ENCODE assay signal across 8 mouse cellular contexts in the genomic region with DNA sequence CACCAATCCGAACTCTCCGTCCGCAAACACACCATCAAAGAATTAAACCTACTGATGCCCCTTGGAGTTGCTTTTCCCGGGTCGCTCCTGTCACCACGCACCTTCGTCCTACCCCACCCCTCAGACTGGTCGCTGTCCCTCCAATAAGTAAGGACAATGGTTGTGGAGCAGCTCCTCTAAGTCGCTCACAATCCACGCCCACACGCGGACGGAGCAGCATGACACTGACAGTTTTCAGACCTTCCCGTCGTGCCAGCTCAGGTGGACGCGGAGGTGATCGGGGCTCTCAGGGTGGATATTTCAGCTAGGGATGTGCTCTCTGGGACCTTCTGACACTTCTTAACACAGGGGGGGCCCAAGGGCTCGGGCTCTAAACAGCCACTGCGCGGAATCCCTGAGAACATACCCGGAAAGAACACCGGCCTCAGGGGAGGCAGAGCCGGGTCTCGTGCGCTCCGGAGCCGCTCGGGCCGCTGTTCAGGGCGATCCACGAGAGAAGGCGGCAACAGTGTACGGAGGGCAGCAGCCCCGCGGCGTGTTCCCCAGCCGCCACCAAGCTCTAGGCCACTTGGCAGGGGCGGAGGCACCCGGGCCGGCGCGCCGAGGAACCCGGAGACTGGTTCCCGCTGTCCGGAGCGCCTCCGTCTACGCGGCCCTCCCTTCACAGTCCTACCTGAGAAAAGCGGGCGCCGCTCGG. TPM values are rescaled to one million over a fixed set of nuclear protein-coding genes. Genes with fewer than 3 reads are reported as not detected.
A peak's percentile ranks its signal among the peaks of the same experiment; 100 is the strongest.
DNase-seq lines count a peak whose midpoint lies in the region; ATAC-seq and TF ChIP-seq lines count a peak whose summit lies in the region.

No protein-coding gene starts in this region.

- H3K4me3 ChIP-seq in ES-E14 (ENCODE audit: insufficient read depth in 1 of 2, low read depth in 1 of 2, low read length in 2 of 2, poor library complexity in 1 of 2, severe bottlenecking in 1 of 2) = peak overlapping the region; percentile 78 to 80
- peak overlapping the region; percentile 97 for H3K4me3 ChIP-seq in kidney, adult 2 months (ENCODE audit: insufficient read depth, low read depth, low read length)
- peak overlapping the region; percentile 99 for H3K4me3 ChIP-seq in liver, embryonic 16.5 days (ENCODE audit: low read depth, low read length)
- peak overlapping the region; percentile 98 for H3K4me3 ChIP-seq in neural tube, embryonic 13.5 days

- peak; percentile 60 for ATAC-seq in liver, embryonic 16.5 days (ENCODE audit: low read depth)
- ATAC-seq in neural tube, embryonic 13.5 days (ENCODE audit: low read depth) = peak; percentile 89

- peak overlapping the region; percentile 99 for H3K4me2 ChIP-seq in liver, embryonic 16.5 days (ENCODE audit: low read depth, low read length)
- H3K4me2 ChIP-seq in neural tube, embryonic 13.5 days = peak overlapping the region; percentile 80

- under 1% methylated on average over 55 of the region's 55 CpGs for WGBS in kidney, adult 2 months
- under 1% methylated on average over 55 of the region's 55 CpGs for WGBS in liver, embryonic 16.5 days (ENCODE audit: insufficient replicate concordance)
- WGBS in neural tube, embryonic 13.5 days = under 1% methylated on average over 53 of the region's 55 CpGs

- no peak for TF ChIP-seq CTCF in kidney, adult 2 months (conservative IDR thresholded peaks at IDR 0.05; ENCODE audit: insufficient read depth, insufficient read length, low read depth, low read length)

- H3K27me3 ChIP-seq in kidney, adult 2 months (replicated peaks; ENCODE audit: control insufficient read depth, insufficient read depth, low read length) = no peaks in the 10 kb centered on the region
- no peaks in the 10 kb centered on the region for H3K27me3 ChIP-seq in liver, embryonic 16.5 days (ENCODE audit: control insufficient read depth, insufficient read depth, low read depth, low read length)
- no peaks in the 10 kb centered on the region; the same call in 1 of the 2 replicates for H3K27me3 ChIP-seq in neural tube, embryonic 13.5 days

- no peaks in the 10 kb centered on the region for H3K36me3 ChIP-seq in ES-E14 (ENCODE audit: control insufficient read depth, insufficient read depth, low read length, poor library complexity, severe bottlenecking)
- H3K36me3 ChIP-seq in kidney, adult 2 months (ENCODE audit: control insufficient read depth, insufficient read depth, low read length) = no peaks in the 10 kb centered on the region
- H3K36me3 ChIP-seq in liver, embryonic 16.5 days (ENCODE audit: control insufficient read depth, insufficient read depth) = no peaks in the 10 kb centered on the region
- no peaks in the 10 kb centered on the region for H3K36me3 ChIP-seq in neural tube, embryonic 13.5 days

- no peak for TF ChIP-seq POLR2A in kidney, adult 2 months (IDR thresholded peaks at IDR 0.05; ENCODE audit: low read depth, low read length)

- no peaks in the 10 kb centered on the region; a peak in 1 of 4 replicates for H3K4me1 ChIP-seq in ES-E14 (ENCODE audit: control insufficient read depth in 2 of 2, insufficient read depth in 2 of 2, low read length in 2 of 2, poor library complexity in 1 of 2)
- H3K4me1 ChIP-seq in kidney, adult 2 months (ENCODE audit: control insufficient read depth, insufficient read depth, low read length) = peaks cover 4% of the 10 kb centered on the region; the same call in 1 of the 2 replicates
- peaks cover 9% of the 10 kb centered on the region for H3K4me1 ChIP-seq in liver, embryonic 16.5 days (ENCODE audit: control insufficient read depth, low read depth, low read length)
- H3K4me1 ChIP-seq in neural tube, embryonic 13.5 days (replicated peaks) = peaks cover 16% of the 10 kb centered on the region

- H3K9ac ChIP-seq in ES-E14 (ENCODE audit: insufficient read depth, low read depth, low read length, poor library complexity, severe bottlenecking) = peak overlapping the region; percentile 88
- H3K9ac ChIP-seq in liver, embryonic 16.5 days (ENCODE audit: low read depth, low read length) = peak overlapping the region; percentile 99
- peak overlapping the region; percentile 95 for H3K9ac ChIP-seq in neural tube, embryonic 13.5 days

- 0 out of 2 replicates have a peak overlapping the region, but pooled peaks have one; percentile 19 for H3K27ac ChIP-seq in ES-E14 (ENCODE audit: insufficient read depth, low read depth, low read length, poor library complexity, severe bottlenecking)
- peak overlapping the region; percentile 12; the same call in 1 of the 2 replicates for H3K27ac ChIP-seq in kidney, adult 2 months (ENCODE audit: insufficient read depth, low read depth, low read length)
- H3K27ac ChIP-seq in liver, embryonic 16.5 days (ENCODE audit: low read length) = peak overlapping the region; percentile 96
- peak overlapping the region; percentile 86 for H3K27ac ChIP-seq in neural tube, embryonic 13.5 days (replicated peaks)

- peak; percentile 70 for DNase-seq in 416B (ENCODE audit: low read depth)
- DNase-seq in ES-E14 (ENCODE audit: low read depth, low spot score) = no peak
- DNase-seq in cerebellum, postnatal 36 days = peak; percentile 29 to 36
- DNase-seq in gastrocnemius, postnatal 25 days = peak; percentile 18
- peak; percentile 56 for DNase-seq in kidney, adult 2 months
- DNase-seq in urinary bladder, postnatal 4 days (ENCODE audit: low spot score in 2 of 2) = no peak

- no peaks in the 10 kb centered on the region for H3K9me3 ChIP-seq in ES-E14 (ENCODE audit: control insufficient read depth, insufficient read depth, low read depth, low read length)
- no peaks in the 10 kb centered on the region for H3K9me3 ChIP-seq in liver, embryonic 16.5 days (replicated peaks; ENCODE audit: control insufficient read depth, low read length)
- no peaks in the 10 kb centered on the region for H3K9me3 ChIP-seq in neural tube, embryonic 13.5 days

- in situ Hi-C loops in ES-E14 (cut with MboI; ENCODE audit: low sequenced_read_pairs in 2 of 2, unreplicated experiment in 2 of 2) = no loop called here

TF ChIP-seq in ES-E14, 5 proteins besides CTCF, POLR2A, EP300 and RAD21:
- TF ChIP-seq ZC3H11A (IDR thresholded peaks at IDR 0.05; ENCODE audit: borderline replicate concordance, low read depth, low read length) (no peak), MAFK (IDR thresholded peaks at IDR 0.05; ENCODE audit: insufficient read depth, low read depth, low read length) (no peak), CHD2 (IDR thresholded peaks at IDR 0.05; ENCODE audit: low read depth, low read length) (no peak), HCFC1 (IDR thresholded peaks at IDR 0.05; ENCODE audit: borderline replicate concordance, insufficient read depth, low read length) (no peak), ZNF384 (IDR thresholded peaks at IDR 0.05; ENCODE audit: low read depth, low read length) (no peak)

RNA-seq across cellular contexts. Expression of a gene that starts 0.9 kb away (rescaled TPM):
- total RNA-seq in ES-E14 (2012; rRNA removed) = 33.6 and 36.1 TPM in 2 replicates
- 10 to 100 TPM; 43.6 to 48.4 TPM for total RNA-seq in gastrocnemius, postnatal 25 days (2021)
- 2.6 and 3.5 TPM in 2 replicates for polyA plus RNA-seq in kidney, adult 2 months (2012; rRNA removed)
- polyA plus RNA-seq in liver, embryonic 16.5 days (2015; fragmentation: Nextera tagmentation; extraction: Ambion mirVana) = 14.7 and 18.3 TPM in 2 replicates
- 45.0 and 46.8 TPM in 2 replicates for polyA plus RNA-seq in neural tube, embryonic 13.5 days (2015; fragmentation: Nextera tagmentation; extraction: Ambion mirVana)

Comparison
In these comparisons a context has a peak if more than half of its experiments do, and no peak if none do; other contexts are left out.
1. DNase-seq: peak in 416B (single experiment), cerebellum, postnatal 36 days (2 of 2), gastrocnemius, postnatal 25 days (single experiment) and kidney, adult 2 months (single experiment); none in ES-E14 (single experiment) and urinary bladder, postnatal 4 days (0 of 2).
2. H3K27ac ChIP-seq: peak in every context shown above with its lines; median percentile 96 in liver, embryonic 16.5 days; 86 in neural tube, embryonic 13.5 days; 19 in ES-E14; 12 in kidney, adult 2 months.
3. Peak in every context shown above with its lines, with median percentiles within 50 percentile points of each other: H3K4me3 ChIP-seq and H3K9ac ChIP-seq.